Mouse (Mus musculus) intestine, embryonic 16.5 days (tissue): ENCODE measurements around the gene Ilf3. TPM values are rescaled to one million over a fixed set of nuclear protein-coding genes. Genes with fewer than 3 reads are reported as not detected.

Source experiments
- ATAC-seq: fragments of 200-750 bp; cut with Nextera tagmentation; 2 replicates; pipeline ENCODE4 v1.8.0; 2017; ENCODE audit warnings: moderate TSS enrichment, moderate library complexity
- H3K27ac ChIP-seq: fragments of 300-500 bp; sonication (generic); 2 replicates; pipeline ENCODE4 v1.5.1; 2014; ENCODE audit warnings: mild to moderate bottlenecking, low read length
- H3K27me3 ChIP-seq: fragments of 300-500 bp; sonication (generic); replicated peaks from 2 replicates; pipeline ENCODE4 v1.6.1; 2014; ENCODE audit warnings: low read length, control low read depth, mixed read lengths; ENCODE audit not compliant: control insufficient read depth, insufficient read depth
- H3K36me3 ChIP-seq: fragments of 300-500 bp; sonication (generic); 2 replicates; pipeline ENCODE4 v1.6.1; 2014; ENCODE audit warnings: low read length, control low read depth; ENCODE audit not compliant: control insufficient read depth, insufficient read depth
- H3K4me1 ChIP-seq: fragments of 300-500 bp; sonication (generic); 2 replicates; pipeline ENCODE4 v1.6.1; 2014; ENCODE audit warnings: low read length, control low read depth, mixed read lengths; ENCODE audit not compliant: control insufficient read depth, insufficient read depth
- H3K4me2 ChIP-seq: fragments of 300-500 bp; sonication (generic); 2 replicates; pipeline ENCODE4 v1.6.1; 2014; ENCODE audit warnings: low read depth, low read length, control low read depth
- H3K4me3 ChIP-seq: fragments of 300-500 bp; sonication (generic); 2 replicates; pipeline ENCODE4 v1.5.1; 2014; ENCODE audit warnings: mild to moderate bottlenecking, low read length
- H3K9ac ChIP-seq: fragments of 300-500 bp; sonication (generic); 2 replicates; pipeline ENCODE4 v1.6.1; 2014; ENCODE audit warnings: low read depth, low read length
- H3K9me3 ChIP-seq: fragments of 300-500 bp; sonication (generic); 2 replicates; pipeline ENCODE4 v1.6.1; 2016; ENCODE audit warnings: low read length, control low read depth; ENCODE audit not compliant: control insufficient read depth
- WGBS: fragments of 180-500 bp; shearing (Covaris S2); extraction: QIAGEN DNeasy Blood & Tissue Kit; methylation state at CpG from one replicate; pipeline ENCODE4 v1.1.7; 2014; 5-methylcytosine and 5-hydroxymethylcytosine counted together
- polyA plus RNA-seq: library from polyadenylated mRNA; unstranded; fragments of >200 nt; fragmentation: Nextera tagmentation; extraction: Ambion mirVana; gene quantifications from 2 replicates; pipeline ENCODE4 v1.2.1, GENCODE M21; 2015

Ilf3 gene
- polyA plus RNA-seq, 1 experiment from 2014 or later, result 127 TPM

GRCm38 (mm10) chr9:21354796-21355195 is 12.9 kb upstream of the Ilf3 start:
- no peak for ATAC-seq
- Histone ChIP-seq H3K27me3 (no peaks in the 10 kb centered on the region), H3K36me3 (no peaks in the 10 kb centered on the region; the same call in 1 of the 2 replicates), H3K4me3 (no peak overlapping the region), H3K4me1 (peaks cover 5% of the 10 kb centered on the region), H3K4me2 (no peak overlapping the region), H3K9me3 (no peaks in the 10 kb centered on the region), H3K9ac (no peak overlapping the region), H3K27ac (no peak overlapping the region)
- WGBS, result 85% methylated on average over 6 of the region's 6 CpGs

- Histone ChIP-seq H3K9ac (no peak overlapping the region), H3K36me3 (no peaks in the 10 kb centered on the region; the same call in 1 of the 2 replicates), H3K9me3 (no peaks in the 10 kb centered on the region), H3K4me1 (no peaks in the 10 kb centered on the region), H3K27me3 (peaks cover 4% of the 10 kb centered on the region; the same call in 1 of the 2 replicates), H3K4me3 (no peak overlapping the region), H3K27ac (no peak overlapping the region), H3K4me2 (no peak overlapping the region)
- WGBS, result 0% methylated on average over 1 of the region's 1 CpGs
- ATAC-seq, result peak; percentile 57
These were observed 10.5 kb upstream of the Ilf3 start for GRCm38 (mm10) chr9:21356981-21357718.

- peak overlapping the region; percentile 85 for H3K27ac ChIP-seq
- H3K27me3 ChIP-seq, result no peaks in the 10 kb centered on the region
- H3K36me3 ChIP-seq, result peaks cover 2% of the 10 kb centered on the region
- 29% methylated on average over 14 of the region's 14 CpGs for WGBS
- H3K9me3 ChIP-seq, result no peaks in the 10 kb centered on the region
- ATAC-seq, result peak; percentile 7
- peak overlapping the region; percentile 56 for H3K4me2 ChIP-seq
- H3K4me3 ChIP-seq, result peak overlapping the region; percentile 82
- H3K9ac ChIP-seq, result peak overlapping the region; percentile 57
- H3K4me1 ChIP-seq, result peaks cover 14% of the 10 kb centered on the region; the same call in 1 of the 2 replicates
These were observed 990 bp upstream of the Ilf3 start for GRCm38 (mm10) chr9:21366541-21367220.

- Histone ChIP-seq H3K27me3 (no peaks in the 10 kb centered on the region), H3K27ac (peak overlapping the region; percentile 83), H3K9ac (peak overlapping the region; percentile 80), H3K4me3 (peak overlapping the region; percentile 82), H3K4me2 (peak overlapping the region; percentile 70), H3K36me3 (peaks cover 5% of the 10 kb centered on the region), H3K9me3 (no peaks in the 10 kb centered on the region), H3K4me1 (peaks cover 14% of the 10 kb centered on the region; the same call in 1 of the 2 replicates)
- ATAC-seq, result peak; percentile 57
- WGBS, result under 1% methylated on average over 36 of the region's 38 CpGs
These were observed 487 bp downstream of the Ilf3 start for GRCm38 (mm10) chr9:21368131-21368584.

- ATAC-seq, result no peak
- Histone ChIP-seq H3K9ac (peak overlapping the region; percentile 80), H3K9me3 (no peaks in the 10 kb centered on the region), H3K27ac (no peak overlapping the region), H3K4me3 (peak overlapping the region; percentile 82), H3K27me3 (no peaks in the 10 kb centered on the region), H3K4me1 (peaks cover 14% of the 10 kb centered on the region; the same call in 1 of the 2 replicates), H3K4me2 (peak overlapping the region; percentile 70), H3K36me3 (peaks cover 5% of the 10 kb centered on the region)
- WGBS, result 59% methylated on average over 11 of the region's 11 CpGs
These were observed 1.4 kb downstream of the Ilf3 start for GRCm38 (mm10) chr9:21369080-21369479.

- ATAC-seq, result no peak
These were observed 3.2 kb downstream of the Ilf3 start for GRCm38 (mm10) chr9:21370876-21371275.

GRCm38 (mm10) chr9:21372508-21372907 is 4.8 kb downstream of the Ilf3 start:
- H3K9me3 ChIP-seq, result no peaks in the 10 kb centered on the region
- H3K4me2 ChIP-seq, result no peak overlapping the region
- no peak for ATAC-seq
- peaks cover 5% of the 10 kb centered on the region for H3K36me3 ChIP-seq
- H3K9ac ChIP-seq, result no peak overlapping the region
- no peaks in the 10 kb centered on the region for H3K27me3 ChIP-seq
- peaks cover 14% of the 10 kb centered on the region; the same call in 1 of the 2 replicates for H3K4me1 ChIP-seq
- no peak overlapping the region for H3K27ac ChIP-seq
- 77% methylated on average over 1 of the region's 1 CpGs for WGBS
- no peak overlapping the region for H3K4me3 ChIP-seq

More at GRCm38 (mm10) chr9:21370876-21371275, 3.2 kb downstream of the Ilf3 start:
- H3K4me1 ChIP-seq, result peaks cover 14% of the 10 kb centered on the region; the same call in 1 of the 2 replicates
- H3K36me3 ChIP-seq, result peaks cover 5% of the 10 kb centered on the region
- H3K4me2 ChIP-seq, result no peak overlapping the region
- H3K27ac ChIP-seq, result no peak overlapping the region
- H3K9ac ChIP-seq, result no peak overlapping the region
- H3K9me3 ChIP-seq, result no peaks in the 10 kb centered on the region
- no peak overlapping the region for H3K4me3 ChIP-seq
- 75% methylated on average over 2 of the region's 2 CpGs for WGBS
- no peaks in the 10 kb centered on the region for H3K27me3 ChIP-seq

- Histone ChIP-seq H3K4me1 (peaks cover 5% of the 10 kb centered on the region), H3K36me3 (no peaks in the 10 kb centered on the region; the same call in 1 of the 2 replicates), H3K4me2 (no peak overlapping the region), H3K9me3 (no peaks in the 10 kb centered on the region), H3K4me3 (no peak overlapping the region), H3K27me3 (no peaks in the 10 kb centered on the region), H3K27ac (no peak overlapping the region), H3K9ac (no peak overlapping the region)
- ATAC-seq, result no peak
- 76% methylated on average over 3 of the region's 3 CpGs for WGBS
These were observed 11.5 kb downstream of the Ilf3 start for GRCm38 (mm10) chr9:21379195-21379594.

- Histone ChIP-seq H3K4me2 (no peak overlapping the region), H3K27ac (no peak overlapping the region), H3K4me3 (no peak overlapping the region), H3K27me3 (no peaks in the 10 kb centered on the region), H3K9me3 (no peaks in the 10 kb centered on the region), H3K36me3 (no peaks in the 10 kb centered on the region; the same call in 1 of the 2 replicates), H3K9ac (no peak overlapping the region), H3K4me1 (peaks cover 7% of the 10 kb centered on the region)
- ATAC-seq, result no peak
These were observed 13.2 kb downstream of the Ilf3 start for GRCm38 (mm10) chr9:21380868-21381267.
